Mouse (Mus musculus): ENCODE measurements around the gene Snupn. TPM values are rescaled to one million over a fixed set of nuclear protein-coding genes. Genes with fewer than 3 reads are reported as not detected.

The Snupn gene
- polyA plus RNA-seq, 1 experiment from 2014 or later: 28.7 TPM

GRCm38 (mm10) chr9:57031756-57032155, 81.1 kb downstream of the Snupn start:
- Histone ChIP-seq H3K4me1 (no peaks in the 10 kb centered on the region), H3K36me3 (peaks cover 57% of the 10 kb centered on the region), H3K27ac (no peak overlapping the region), H3K9me3 (no peaks in the 10 kb centered on the region), H3K4me2 (replicated peaks) (no peak overlapping the region), H3K27me3 (replicated peaks) (no peaks in the 10 kb centered on the region), H3K4me3 (no peak overlapping the region), H3K9ac (no peak overlapping the region)
- 98% methylated on average over 1 of the region's 1 CpGs for WGBS
- ATAC-seq (ENCODE audit: low FRiP score, low read depth): no peak

Other genes starting within 250 kb of the Snupn start
- 44.2 and 47.8 TPM in 2 replicates for gene Lingo1, start 154.4 kb upstream of the Snupn start, polyA plus RNA-seq (2016; fragmentation: Nextera tagmentation; extraction: Ambion mirVana)
- not detected in 2 replicates for gene Odf3l1, start 86.2 kb upstream of the Snupn start, polyA plus RNA-seq (2016; fragmentation: Nextera tagmentation; extraction: Ambion mirVana)
- gene Cspg4, start 85.8 kb upstream of the Snupn start, polyA plus RNA-seq (2016; fragmentation: Nextera tagmentation; extraction: Ambion mirVana): 5.3 and 5.8 TPM in 2 replicates
- 5.6 and 6.5 TPM in 2 replicates for gene Snx33, start 22.5 kb upstream of the Snupn start, polyA plus RNA-seq (2016; fragmentation: Nextera tagmentation; extraction: Ambion mirVana)
- 67.8 and 71.7 TPM in 2 replicates for gene Imp3, start 13.4 kb upstream of the Snupn start, polyA plus RNA-seq (2016; fragmentation: Nextera tagmentation; extraction: Ambion mirVana)
- gene Ptpn9, start 44.0 kb downstream of the Snupn start, polyA plus RNA-seq (2016; fragmentation: Nextera tagmentation; extraction: Ambion mirVana): 31.7 and 35.9 TPM in 2 replicates
- 33.0 and 33.7 TPM in 2 replicates for gene Sin3a, start 121.2 kb downstream of the Snupn start, polyA plus RNA-seq (2016; fragmentation: Nextera tagmentation; extraction: Ambion mirVana)
- 64.4 and 64.6 TPM in 2 replicates for gene Man2c1, start 179.8 kb downstream of the Snupn start, polyA plus RNA-seq (2016; fragmentation: Nextera tagmentation; extraction: Ambion mirVana)
- 8.5 and 9.1 TPM in 2 replicates for gene Neil1, start 197.4 kb downstream of the Snupn start, polyA plus RNA-seq (2016; fragmentation: Nextera tagmentation; extraction: Ambion mirVana)
- 133 and 139 TPM in 2 replicates for gene Commd4, start 207.5 kb downstream of the Snupn start, polyA plus RNA-seq (2016; fragmentation: Nextera tagmentation; extraction: Ambion mirVana)

Measured in neural tube, embryonic 12.5 days (tissue).